Mouse (Mus musculus) liver, postnatal 0 days (tissue): ENCODE measurements around the gene Trim63. TPM values are rescaled to one million over a fixed set of nuclear protein-coding genes. Genes with fewer than 3 reads are reported as not detected.

ENCODE experiments used
- ATAC-seq: fragments of 200-750 bp; cut with Nextera tagmentation; 2 replicates; pipeline ENCODE4 v1.8.0; 2017; ENCODE audit warnings: mild to moderate bottlenecking, moderate library complexity
- DNase-seq: peaks from one replicate; pipeline ENCODE4 v3.0.0-alpha.2; 2016
- H3K27ac ChIP-seq: fragments of 300-500 bp; sonication (generic); 2 replicates; pipeline ENCODE4 v1.5.1; 2014; ENCODE audit warnings: antibody characterized with exemption, moderate library complexity, mild to moderate bottlenecking, low read depth
- H3K27me3 ChIP-seq: fragments of 300-500 bp; sonication (generic); 2 replicates; pipeline ENCODE4 v1.6.1; 2014; ENCODE audit warnings: low read length, control low read depth, mixed read lengths; ENCODE audit not compliant: insufficient read depth
- H3K36me3 ChIP-seq: fragments of 300-500 bp; sonication (generic); replicated peaks from 2 replicates; pipeline ENCODE4 v1.6.1; 2014; ENCODE audit warnings: mild to moderate bottlenecking, control low read depth, low read length, moderate library complexity, mixed read lengths; ENCODE audit not compliant: insufficient read depth
- H3K4me1 ChIP-seq: fragments of 300-500 bp; sonication (generic); 2 replicates; pipeline ENCODE4 v1.6.1; 2014; ENCODE audit warnings: antibody characterized with exemption, mild to moderate bottlenecking, control low read depth; ENCODE audit not compliant: insufficient read depth
- H3K4me2 ChIP-seq: fragments of 300-500 bp; sonication (generic); 2 replicates; pipeline ENCODE4 v1.6.1; 2014; ENCODE audit warnings: low read depth, mild to moderate bottlenecking, low read length, moderate library complexity, mixed read lengths
- H3K4me3 ChIP-seq: fragments of 300-500 bp; sonication (generic); 2 replicates; pipeline ENCODE4 v1.5.1; 2014; ENCODE audit warnings: low read depth, low read length
- H3K9ac ChIP-seq: fragments of 300-500 bp; sonication (generic); replicated peaks from 2 replicates; pipeline ENCODE4 v1.6.1; 2014; ENCODE audit warnings: mild to moderate bottlenecking, moderate library complexity
- H3K9me3 ChIP-seq: fragments of 300-500 bp; sonication (generic); 2 replicates; pipeline ENCODE4 v1.6.1; 2016; ENCODE audit warnings: mild to moderate bottlenecking, control low read depth, low read length, mixed read lengths
- CTCF ChIP-seq: sonication (generic); IDR thresholded peaks from 2 replicates; pipeline ENCODE4 v1.5.1; 2016; ENCODE audit warnings: antibody characterized with exemption, low read depth
- EP300 ChIP-seq: IDR thresholded peaks from 2 replicates; pipeline ENCODE4 v1.6.1; 2016; ENCODE audit warnings: antibody characterized with exemption, low read depth, mild to moderate bottlenecking
- WGBS: fragments of 180-500 bp; shearing (Covaris S2); extraction: QIAGEN DNeasy Blood & Tissue Kit; methylation state at CpG from one replicate; pipeline ENCODE4 v1.1.7; 2014; ENCODE audit not compliant: insufficient replicate concordance; 5-methylcytosine and 5-hydroxymethylcytosine counted together
- polyA plus RNA-seq: library from polyadenylated mRNA; unstranded; fragments of >200 nt; fragmentation: Nextera tagmentation; extraction: Ambion mirVana; gene quantifications from 2 replicates; pipeline ENCODE4 v1.2.1, GENCODE M21; 2015

The Trim63 gene
- polyA plus RNA-seq, 1 experiment from 2014 or later: 0.34 TPM

DNA sequence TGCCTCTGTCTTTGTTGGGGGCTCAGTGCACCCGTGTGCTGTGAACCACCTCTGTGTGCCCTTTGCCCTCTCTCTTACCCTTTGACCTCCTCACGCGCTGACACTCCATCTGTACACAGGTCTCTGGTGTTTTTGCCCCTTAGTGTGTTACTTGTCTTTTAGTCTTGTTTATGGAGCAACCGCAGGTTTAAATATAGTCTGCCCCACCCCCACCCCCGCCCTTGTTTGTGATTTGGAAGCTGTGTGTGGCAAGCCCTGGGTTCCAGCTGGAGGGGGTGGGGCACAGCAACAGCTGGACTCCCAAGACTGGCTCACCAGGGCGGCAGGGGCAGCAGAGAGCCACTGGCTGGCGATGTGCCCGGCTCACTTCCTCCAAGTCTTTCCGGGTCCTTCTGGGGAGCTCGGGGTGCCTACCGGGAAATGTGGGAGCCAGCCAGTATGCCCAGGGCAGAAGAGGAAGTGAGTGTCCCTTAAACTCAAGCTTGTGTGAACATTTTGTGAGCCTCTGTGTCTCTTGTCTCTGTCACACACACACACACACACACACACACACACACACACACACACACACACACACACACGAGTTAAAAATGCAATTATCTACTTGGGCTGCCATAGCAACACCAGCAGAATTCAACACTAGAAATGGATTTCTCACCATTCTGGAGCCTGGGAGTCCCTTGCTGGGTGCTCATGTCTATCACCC is 7.4 kb upstream of the Trim63 start:
- Histone ChIP-seq H3K9ac (no peak overlapping the region), H3K27ac (peak overlapping the region; percentile 30; the same call in 1 of the 2 replicates), H3K36me3 (no peaks in the 10 kb centered on the region), H3K4me3 (no peak overlapping the region), H3K4me2 (peak overlapping the region; percentile 54), H3K27me3 (no peaks in the 10 kb centered on the region), H3K4me1 (peaks cover 8% of the 10 kb centered on the region), H3K9me3 (no peaks in the 10 kb centered on the region)
- DNase-seq (peak; percentile 84), ATAC-seq (peak; percentile 81)
- TF ChIP-seq CTCF (peak; percentile 67), EP300 (no peak)
- WGBS: 12% methylated on average over 12 of the region's 12 CpGs

DNA sequence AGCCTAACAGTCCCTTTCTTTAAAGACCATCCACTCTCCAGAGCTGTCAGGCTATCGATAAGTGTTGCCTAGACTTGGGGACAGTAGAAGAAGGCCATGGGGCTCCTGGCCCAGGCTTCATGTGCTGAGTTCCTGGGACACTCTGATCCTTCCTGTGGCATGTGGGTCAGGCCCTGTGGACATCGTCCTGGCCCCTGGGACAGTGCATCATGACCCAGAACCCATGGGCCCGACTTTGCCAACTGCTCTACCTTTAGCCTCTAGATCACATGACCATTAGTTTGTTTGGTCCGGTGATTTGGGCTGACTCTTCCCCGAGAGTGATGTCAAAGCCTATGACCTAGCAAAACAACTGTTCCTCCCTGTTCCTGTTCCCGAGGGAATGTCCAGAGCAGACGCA is 4.8 kb upstream of the Trim63 start:
- TF ChIP-seq CTCF: no peak
- no peak for TF ChIP-seq EP300

DNA sequence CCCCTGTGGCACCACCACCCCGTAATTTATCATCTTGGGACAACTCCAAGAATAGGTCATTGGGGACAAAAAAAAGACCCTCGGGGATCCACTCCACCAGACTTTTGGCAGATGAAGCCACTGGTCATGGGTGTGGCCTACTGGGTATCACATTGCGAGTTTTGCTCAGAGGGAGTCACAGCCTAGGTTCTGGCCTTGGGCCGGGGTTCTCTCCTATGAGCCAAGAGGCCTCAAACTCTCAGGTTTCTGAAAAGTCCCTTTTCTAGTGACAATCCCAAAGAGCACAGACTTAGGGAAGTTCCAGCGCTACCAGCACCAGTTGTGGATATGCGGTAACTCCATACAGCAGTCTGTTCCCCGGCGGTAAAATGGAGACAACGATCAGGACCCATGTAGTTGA is 4.3 kb upstream of the Trim63 start:
- Histone ChIP-seq H3K9ac (no peak overlapping the region), H3K36me3 (no peaks in the 10 kb centered on the region), H3K9me3 (no peaks in the 10 kb centered on the region), H3K27ac (no peak overlapping the region), H3K4me2 (no peak overlapping the region), H3K27me3 (0 out of 2 replicates have a peak, but pooled peaks cover 3% of the 10 kb centered on the region), H3K4me1 (peaks cover 8% of the 10 kb centered on the region), H3K4me3 (no peak overlapping the region)
- no peak for TF ChIP-seq EP300
- no peak for TF ChIP-seq CTCF
- WGBS: 81% methylated on average over 9 of the region's 9 CpGs
- DNase-seq (no peak), ATAC-seq (no peak)

More for the DNA sequence above, 4.8 kb upstream of the Trim63 start:
- ATAC-seq (peak; percentile 18; the same call in 1 of the 2 replicates), DNase-seq (no peak)
- Histone ChIP-seq H3K4me1 (peaks cover 8% of the 10 kb centered on the region), H3K27me3 (0 out of 2 replicates have a peak, but pooled peaks cover under 1% of the 10 kb centered on the region), H3K9ac (no peak overlapping the region), H3K4me2 (no peak overlapping the region), H3K4me3 (no peak overlapping the region), H3K9me3 (no peaks in the 10 kb centered on the region), H3K27ac (no peak overlapping the region), H3K36me3 (no peaks in the 10 kb centered on the region)
- WGBS: 72% methylated on average over 7 of the region's 7 CpGs

DNA sequence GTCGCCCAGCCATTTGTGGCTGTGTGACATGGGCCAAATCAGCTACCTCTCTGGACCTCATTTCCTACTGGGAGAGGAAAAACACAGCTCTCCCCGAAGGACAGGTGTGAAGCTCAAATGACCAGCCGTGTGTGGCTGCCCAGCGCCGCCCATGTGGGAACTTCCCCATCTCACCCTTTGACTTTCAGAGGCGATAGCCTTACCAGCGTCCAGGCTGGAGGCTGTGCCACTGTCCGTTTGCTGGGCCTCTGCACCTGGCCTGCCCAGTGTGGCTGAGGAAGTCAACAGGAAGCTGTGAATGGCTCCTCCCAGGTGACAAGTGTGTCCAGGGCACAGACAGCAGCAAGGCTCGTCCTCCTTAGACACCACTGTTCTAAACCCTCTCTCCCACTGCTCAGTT is 3.1 kb upstream of the Trim63 start:
- 59% methylated on average over 9 of the region's 9 CpGs for WGBS

DNA sequence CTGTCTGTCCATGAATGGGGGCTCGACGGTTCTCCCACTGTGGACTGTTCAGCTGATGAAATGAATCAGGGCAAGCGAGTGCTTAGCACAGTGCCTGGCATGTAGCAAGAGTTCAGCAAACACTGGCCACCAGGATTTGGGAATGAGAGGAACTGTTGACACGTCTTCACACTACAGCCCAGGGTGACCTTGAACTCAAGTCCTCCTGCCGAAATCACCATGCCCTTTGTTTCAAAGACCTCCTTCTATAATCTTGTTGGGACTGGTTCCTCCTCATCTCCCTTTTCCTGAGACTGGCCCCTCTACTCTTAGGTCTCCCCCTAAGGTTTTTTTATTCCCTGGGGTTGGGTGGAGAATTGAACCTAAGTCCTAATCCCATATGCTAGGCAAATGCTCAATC is 2.6 kb upstream of the Trim63 start:
- Histone ChIP-seq H3K4me3 (no peak overlapping the region), H3K4me2 (no peak overlapping the region), H3K9ac (no peak overlapping the region), H3K9me3 (no peaks in the 10 kb centered on the region), H3K4me1 (peaks cover 3% of the 10 kb centered on the region), H3K27ac (no peak overlapping the region), H3K36me3 (no peaks in the 10 kb centered on the region), H3K27me3 (0 out of 2 replicates have a peak, but pooled peaks cover 3% of the 10 kb centered on the region)
- ATAC-seq (no peak), DNase-seq (no peak)
- TF ChIP-seq CTCF (no peak), EP300 (no peak)
- WGBS: 76% methylated on average over 5 of the region's 5 CpGs

More for the DNA sequence above, 3.1 kb upstream of the Trim63 start:
- H3K9ac ChIP-seq: no peak overlapping the region
- H3K4me1 ChIP-seq: peaks cover 8% of the 10 kb centered on the region
- no peaks in the 10 kb centered on the region for H3K9me3 ChIP-seq
- DNase-seq (no peak), ATAC-seq (no peak)
- no peak overlapping the region for H3K4me2 ChIP-seq
- TF ChIP-seq EP300 (no peak), CTCF (no peak)
- H3K36me3 ChIP-seq: no peaks in the 10 kb centered on the region
- H3K27me3 ChIP-seq: 0 out of 2 replicates have a peak, but pooled peaks cover 3% of the 10 kb centered on the region
- no peak overlapping the region for H3K27ac ChIP-seq
- H3K4me3 ChIP-seq: no peak overlapping the region

DNA sequence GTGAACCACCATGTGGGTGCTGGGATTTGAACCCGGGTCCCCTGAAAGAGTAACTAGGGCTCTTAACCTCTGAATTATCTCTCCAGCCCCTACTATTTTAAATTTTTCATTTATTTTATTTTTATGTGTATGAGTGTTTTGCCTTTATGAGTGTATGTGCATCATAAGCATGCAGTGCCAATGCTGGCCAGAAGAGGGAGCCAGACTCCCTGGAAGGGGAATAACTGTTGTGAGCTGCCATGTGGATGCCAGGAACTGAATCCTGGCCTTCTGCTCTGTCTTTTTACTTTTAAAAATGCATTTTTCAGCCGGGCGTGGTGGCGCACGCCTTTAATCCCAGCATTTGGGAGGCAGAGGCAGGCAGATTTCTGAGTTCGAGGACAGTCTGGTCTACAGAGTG is 2.0 kb upstream of the Trim63 start:
- DNase-seq (no peak), ATAC-seq (no peak)
- 85% methylated on average over 6 of the region's 6 CpGs for WGBS
- Histone ChIP-seq H3K4me3 (no peak overlapping the region), H3K27ac (no peak overlapping the region), H3K4me2 (no peak overlapping the region), H3K36me3 (no peaks in the 10 kb centered on the region), H3K9me3 (no peaks in the 10 kb centered on the region), H3K4me1 (no peaks in the 10 kb centered on the region), H3K9ac (no peak overlapping the region), H3K27me3 (0 out of 2 replicates have a peak, but pooled peaks cover 3% of the 10 kb centered on the region)
- TF ChIP-seq CTCF (peak; percentile 53), EP300 (no peak)
